Mouse (Mus musculus): ENCODE results near the gene Keap1. TPM values are rescaled to one million over a fixed set of nuclear protein-coding genes. Genes with fewer than 3 reads are reported as not detected.

Keap1 gene
- polyA plus RNA-seq, 1 experiment from 2014 or later, result 79.7 TPM

DNA sequence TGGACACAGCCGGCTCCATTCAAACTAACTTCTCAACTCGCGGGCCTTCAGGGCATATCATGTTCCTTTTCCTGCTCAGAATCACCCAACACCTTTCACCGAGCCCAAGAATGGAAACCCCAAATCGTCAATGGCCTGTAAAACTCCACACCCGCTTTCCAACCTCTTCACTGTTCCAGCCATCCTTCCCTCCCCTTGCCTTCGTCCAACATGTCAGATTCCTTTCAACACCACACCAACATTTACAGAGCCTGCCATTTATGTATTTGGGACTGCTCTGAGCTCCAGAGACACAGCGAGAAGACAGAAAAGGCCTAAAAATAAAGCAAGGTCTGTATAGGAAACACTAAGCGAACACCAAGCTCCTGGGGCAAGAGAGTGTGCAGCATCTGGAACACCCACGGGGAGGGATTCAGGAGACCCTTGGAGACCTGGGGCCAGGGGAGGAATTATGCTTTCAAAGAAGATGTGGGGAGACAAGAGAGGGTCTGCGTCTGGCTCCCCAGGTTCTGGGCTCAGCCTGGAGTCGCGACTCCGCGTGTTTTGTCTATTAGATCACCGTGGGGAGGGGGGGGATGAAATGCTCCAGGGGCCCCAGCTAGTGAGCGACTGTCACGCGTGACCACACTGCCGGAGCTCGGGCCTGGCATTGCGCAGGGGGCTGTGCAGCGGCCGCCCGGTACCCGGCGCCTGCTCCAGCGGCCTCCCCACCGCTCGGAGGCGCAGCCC is 993 bp downstream of the Keap1 start:
- Histone ChIP-seq H3K36me3 (peaks cover 38% of the 10 kb centered on the region), H3K9me3 (no peaks in the 10 kb centered on the region; the same call in 1 of the 2 replicates), H3K4me1 (peaks cover 24% of the 10 kb centered on the region), H3K27ac (peak overlapping the region; percentile 95), H3K27me3 (peaks cover 16% of the 10 kb centered on the region), H3K4me2 (replicated peaks) (peak overlapping the region; percentile 72), H3K4me3 (peak overlapping the region; percentile 78), H3K9ac (peak overlapping the region; percentile 93)
- peak; percentile 38 for ATAC-seq (ENCODE audit: low FRiP score, low read depth)
- under 1% methylated on average over 31 of the region's 31 CpGs for WGBS

DNA sequence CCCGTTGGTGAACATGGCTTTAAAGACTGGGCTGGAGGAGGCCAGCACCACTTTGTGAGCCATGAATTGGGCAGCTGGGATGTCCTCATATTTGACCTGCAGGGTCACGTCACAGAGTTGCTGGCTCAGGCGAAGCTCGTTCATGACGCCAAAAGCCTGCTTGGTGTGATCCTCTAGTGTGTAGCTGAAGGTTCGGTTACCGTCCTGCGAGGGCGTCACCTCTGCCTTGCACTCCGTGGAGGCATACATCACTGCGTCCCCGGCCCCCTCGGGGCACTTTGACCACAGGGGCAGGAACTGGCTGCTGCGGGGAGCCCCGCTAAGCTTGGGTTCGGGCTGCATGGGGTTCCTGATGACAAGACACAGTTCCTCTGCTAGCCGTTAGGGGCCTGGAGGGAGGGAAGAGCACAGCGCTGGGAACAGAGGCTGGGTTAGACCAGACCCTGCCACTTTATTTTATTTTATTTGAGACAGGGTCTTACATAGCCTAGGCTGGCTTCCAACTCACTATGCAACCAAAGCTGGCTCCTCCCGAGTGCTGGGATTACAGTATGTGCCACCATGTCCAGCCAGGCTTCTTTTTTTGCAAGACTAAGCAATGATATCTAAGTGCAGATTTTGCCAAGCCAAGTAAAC is 1.7 kb downstream of the Keap1 start:
- peak overlapping the region; percentile 72 for H3K4me2 ChIP-seq (replicated peaks)
- H3K27me3 ChIP-seq, result peaks cover 9% of the 10 kb centered on the region
- H3K36me3 ChIP-seq, result peaks cover 45% of the 10 kb centered on the region
- H3K27ac ChIP-seq, result peak overlapping the region; percentile 95
- peaks cover 24% of the 10 kb centered on the region for H3K4me1 ChIP-seq
- peak overlapping the region; percentile 93 for H3K9ac ChIP-seq
- H3K9me3 ChIP-seq, result no peaks in the 10 kb centered on the region
- peak overlapping the region; percentile 78 for H3K4me3 ChIP-seq
- ATAC-seq (ENCODE audit: low FRiP score, low read depth), result peak; percentile 34
- 23% methylated on average over 19 of the region's 19 CpGs for WGBS

DNA sequence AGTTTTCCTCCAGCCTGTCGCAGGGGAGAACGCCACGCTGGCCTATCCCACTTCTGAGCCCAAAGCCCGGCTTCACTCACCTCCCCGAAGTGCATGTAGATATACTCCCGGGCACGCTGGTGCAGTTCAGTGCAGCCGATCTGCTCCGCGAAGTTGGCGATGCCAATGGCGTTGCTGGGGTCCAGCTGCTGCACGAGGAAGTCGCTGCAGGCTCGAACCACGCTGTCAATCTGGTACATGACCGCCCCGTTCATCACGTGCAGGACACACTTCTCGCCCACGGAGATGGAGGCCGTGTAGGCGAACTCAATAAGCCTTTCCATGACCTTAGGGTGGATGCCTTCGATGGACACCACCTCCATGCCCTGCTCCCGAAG is 2.2 kb downstream of the Keap1 start:
- no peaks in the 10 kb centered on the region for H3K9me3 ChIP-seq
- peaks cover 24% of the 10 kb centered on the region for H3K4me1 ChIP-seq
- peak overlapping the region; percentile 93 for H3K9ac ChIP-seq
- peaks cover 4% of the 10 kb centered on the region for H3K27me3 ChIP-seq
- H3K27ac ChIP-seq, result peak overlapping the region; percentile 95; the same call in 1 of the 2 replicates
- peak overlapping the region; percentile 72 for H3K4me2 ChIP-seq (replicated peaks)
- ATAC-seq (ENCODE audit: low FRiP score, low read depth), result no peak
- 88% methylated on average over 25 of the region's 25 CpGs for WGBS
- peak overlapping the region; percentile 78 for H3K4me3 ChIP-seq
- H3K36me3 ChIP-seq, result peaks cover 50% of the 10 kb centered on the region

DNA sequence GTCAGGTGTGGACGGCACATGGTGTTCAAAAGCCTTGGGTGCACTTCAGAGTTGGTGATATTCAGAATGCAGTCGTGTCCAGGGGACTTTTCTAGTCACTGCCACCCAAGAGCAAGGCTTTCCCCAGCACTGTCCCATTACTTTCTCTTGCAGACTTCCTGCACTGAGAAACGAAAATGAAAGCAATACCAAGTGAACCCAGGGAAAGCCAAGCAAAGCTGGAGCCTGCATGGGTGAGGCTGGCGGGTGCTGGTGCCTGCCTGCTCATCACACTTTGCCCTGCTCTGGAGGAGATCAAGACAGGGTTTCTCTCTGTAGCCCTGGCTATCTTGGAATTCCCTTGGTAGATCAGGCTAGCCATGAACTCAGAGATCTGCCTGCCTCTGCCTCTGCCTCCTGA is 3.8 kb downstream of the Keap1 start:
- Histone ChIP-seq H3K36me3 (peaks cover 66% of the 10 kb centered on the region), H3K9me3 (no peaks in the 10 kb centered on the region), H3K27me3 (no peaks in the 10 kb centered on the region), H3K4me3 (no peak overlapping the region), H3K4me1 (peaks cover 24% of the 10 kb centered on the region), H3K9ac (no peak overlapping the region), H3K4me2 (replicated peaks) (no peak overlapping the region), H3K27ac (no peak overlapping the region)
- no peak for ATAC-seq (ENCODE audit: low FRiP score, low read depth)
- WGBS, result 84% methylated on average over 4 of the region's 4 CpGs

DNA sequence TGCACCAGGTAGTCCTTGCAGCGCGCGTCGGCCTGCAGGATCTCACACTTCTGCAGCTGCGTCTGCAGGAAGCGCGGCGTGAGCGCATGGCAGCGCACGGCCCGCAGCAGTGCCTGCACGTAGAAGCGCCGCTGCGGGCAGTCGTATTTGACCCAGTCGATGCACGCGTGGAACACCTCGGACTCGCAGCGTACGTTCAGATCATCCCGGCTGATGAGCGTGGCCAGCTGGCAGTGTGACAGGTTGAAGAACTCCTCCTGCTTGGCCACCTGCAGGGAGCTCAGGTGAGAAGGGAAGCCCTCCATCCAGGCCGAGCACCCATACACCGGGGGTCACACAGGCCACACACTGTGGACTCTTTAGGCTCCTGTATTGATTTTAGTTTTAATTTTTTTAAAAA is 5.4 kb downstream of the Keap1 start:
- 84% methylated on average over 28 of the region's 28 CpGs for WGBS
- ATAC-seq (ENCODE audit: low FRiP score, low read depth), result no peak
- H3K36me3 ChIP-seq, result peaks cover 81% of the 10 kb centered on the region

DNA sequence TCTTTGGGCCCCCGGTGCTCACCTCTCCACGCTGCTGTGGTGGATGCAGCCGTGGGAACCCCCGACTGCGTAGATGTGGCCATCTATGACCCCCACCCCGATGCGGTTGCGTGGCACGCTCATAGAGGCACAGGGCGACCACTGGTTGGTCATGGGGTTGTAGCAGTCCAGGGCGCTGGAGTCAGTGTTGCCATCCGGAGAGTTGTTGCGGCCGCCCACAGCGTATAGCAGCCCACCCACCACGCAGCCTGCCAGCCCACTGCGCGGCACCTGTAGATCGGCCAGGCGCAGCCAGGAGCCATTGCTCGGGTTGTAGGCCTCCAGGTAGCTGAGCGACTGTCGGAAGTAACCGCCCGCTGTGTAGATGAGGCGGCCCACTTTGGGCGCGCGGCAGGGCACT is 5.8 kb downstream of the Keap1 start:
- H3K27me3 ChIP-seq, result no peaks in the 10 kb centered on the region
- no peak overlapping the region for H3K4me2 ChIP-seq (replicated peaks)
- H3K27ac ChIP-seq, result no peak overlapping the region
- ATAC-seq (ENCODE audit: low FRiP score, low read depth), result no peak
- no peak overlapping the region for H3K9ac ChIP-seq
- no peaks in the 10 kb centered on the region for H3K9me3 ChIP-seq
- H3K4me3 ChIP-seq, result no peak overlapping the region
- H3K4me1 ChIP-seq, result peaks cover 19% of the 10 kb centered on the region
- peaks cover 84% of the 10 kb centered on the region for H3K36me3 ChIP-seq
- 93% methylated on average over 29 of the region's 29 CpGs for WGBS

More for the DNA sequence above, 5.4 kb downstream of the Keap1 start:
- Histone ChIP-seq H3K4me1 (peaks cover 19% of the 10 kb centered on the region), H3K27me3 (no peaks in the 10 kb centered on the region), H3K27ac (no peak overlapping the region), H3K4me3 (no peak overlapping the region), H3K9ac (no peak overlapping the region), H3K9me3 (no peaks in the 10 kb centered on the region), H3K4me2 (replicated peaks) (no peak overlapping the region)

DNA sequence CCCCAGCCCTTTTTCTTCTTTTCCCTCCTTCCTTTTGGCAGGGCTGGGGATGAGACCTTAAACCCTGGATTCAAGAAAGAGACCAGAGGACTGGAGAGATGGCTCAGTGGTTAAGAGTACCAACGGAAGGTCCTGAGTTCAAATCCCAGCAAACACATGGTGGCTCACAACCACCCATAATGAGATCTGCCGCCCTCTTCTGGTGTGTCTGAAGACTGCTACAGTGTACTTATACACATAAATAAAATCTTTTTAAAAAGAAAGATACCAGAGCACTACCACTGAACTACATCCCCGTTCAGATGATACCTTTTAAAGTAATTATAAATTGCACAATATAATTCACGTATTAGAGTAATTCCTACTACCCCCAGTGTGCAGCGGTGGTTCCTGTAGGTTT is 6.3 kb downstream of the Keap1 start:
- ATAC-seq (ENCODE audit: low FRiP score, low read depth), result no peak
- no peaks in the 10 kb centered on the region for H3K9me3 ChIP-seq
- 90% methylated on average over 5 of the region's 5 CpGs for whole genome bisulfite sequencing
- H3K4me1 ChIP-seq, result peaks cover 22% of the 10 kb centered on the region
- no peak overlapping the region for H3K27ac ChIP-seq
- no peak overlapping the region for H3K4me2 ChIP-seq (replicated peaks)
- no peak overlapping the region for H3K9ac ChIP-seq
- H3K4me3 ChIP-seq, result no peak overlapping the region
- H3K27me3 ChIP-seq, result no peaks in the 10 kb centered on the region
- peaks cover 84% of the 10 kb centered on the region for H3K36me3 ChIP-seq

DNA sequence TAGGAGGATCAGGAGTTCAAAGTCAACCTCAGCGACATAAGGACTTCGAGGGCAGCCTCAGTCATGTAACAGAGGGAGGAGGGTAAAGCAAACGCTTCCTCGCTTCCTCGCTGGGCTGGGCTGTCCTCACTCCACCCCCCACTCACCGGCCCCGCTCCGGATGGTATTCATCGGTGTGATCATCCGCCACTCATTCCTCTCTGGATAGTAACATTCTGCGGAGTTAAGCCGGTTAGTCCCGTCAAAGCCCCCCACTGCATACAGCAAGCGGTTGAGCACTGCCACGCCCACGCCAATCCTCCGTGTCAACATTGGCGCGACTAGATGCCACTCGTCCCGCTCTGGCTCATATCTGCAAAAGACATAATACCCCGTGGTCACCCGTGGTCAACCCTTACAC is 7.6 kb downstream of the Keap1 start:
- peaks cover 16% of the 10 kb centered on the region for H3K4me1 ChIP-seq
- H3K4me3 ChIP-seq, result no peak overlapping the region
- 58% methylated on average over 23 of the region's 23 CpGs for WGBS
- no peaks in the 10 kb centered on the region for H3K9me3 ChIP-seq
- peaks cover 77% of the 10 kb centered on the region for H3K36me3 ChIP-seq
- H3K4me2 ChIP-seq (replicated peaks), result no peak overlapping the region
- H3K27ac ChIP-seq, result no peak overlapping the region
- ATAC-seq (ENCODE audit: low FRiP score, low read depth), result no peak
- H3K27me3 ChIP-seq, result no peaks in the 10 kb centered on the region
- no peak overlapping the region for H3K9ac ChIP-seq

DNA sequence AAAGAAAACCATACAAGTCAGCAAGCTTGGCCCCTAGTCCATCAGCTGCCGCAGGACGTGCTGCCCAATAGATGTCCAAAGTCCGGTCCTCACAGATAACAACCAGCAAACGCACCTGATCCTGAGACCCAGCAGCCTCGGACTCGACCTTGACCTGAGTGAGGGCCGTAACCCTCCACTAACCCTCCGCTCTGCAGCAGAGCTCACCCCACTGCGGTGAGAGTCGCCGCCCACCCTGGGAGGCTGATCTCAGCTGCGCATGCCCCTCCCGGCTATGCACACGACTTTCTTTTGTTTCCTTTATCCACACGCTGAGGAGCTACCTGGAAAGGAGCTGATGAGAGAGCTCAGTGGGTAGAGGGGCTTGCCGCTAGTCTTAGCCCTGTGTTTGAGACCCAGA is 11.8 kb downstream of the Keap1 start:
- no peaks in the 10 kb centered on the region for H3K27me3 ChIP-seq
- H3K9me3 ChIP-seq, result no peaks in the 10 kb centered on the region
- peak overlapping the region; percentile 75; the same call in 1 of the 2 replicates for H3K27ac ChIP-seq
- H3K4me1 ChIP-seq, result peaks cover 17% of the 10 kb centered on the region
- whole genome bisulfite sequencing, result 17% methylated on average over 16 of the region's 16 CpGs
- peak overlapping the region; percentile 61 for H3K4me2 ChIP-seq (replicated peaks)
- peak overlapping the region; percentile 58 for H3K9ac ChIP-seq
- peaks cover 38% of the 10 kb centered on the region for H3K36me3 ChIP-seq
- peak; percentile 38; the same call in 1 of the 2 replicates for ATAC-seq (ENCODE audit: low FRiP score, low read depth)
- peak overlapping the region; percentile 31 for H3K4me3 ChIP-seq

DNA sequence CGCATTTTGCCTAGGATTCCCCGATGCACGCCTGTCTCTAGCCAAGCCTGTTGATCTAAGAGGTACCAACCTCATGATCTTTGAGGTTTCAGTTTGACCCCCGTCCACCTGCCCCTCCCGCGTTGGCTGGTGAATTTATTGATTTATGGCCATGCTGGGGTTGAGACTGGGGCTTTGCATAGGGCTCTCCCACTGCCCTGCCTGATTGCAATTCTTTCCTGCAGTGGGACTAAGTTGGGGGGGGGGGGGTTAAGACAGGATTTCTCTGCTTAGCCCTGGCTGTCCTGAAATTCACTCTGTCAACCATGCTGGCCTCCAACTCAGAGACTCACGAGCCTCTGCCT is 13.8 kb downstream of the Keap1 start:
- ATAC-seq (ENCODE audit: low FRiP score, low read depth), result no peak
- H3K4me1 ChIP-seq, result peaks cover 24% of the 10 kb centered on the region
- H3K27me3 ChIP-seq, result no peaks in the 10 kb centered on the region
- H3K9me3 ChIP-seq, result no peaks in the 10 kb centered on the region
- H3K36me3 ChIP-seq, result peaks cover 18% of the 10 kb centered on the region
- peak overlapping the region; percentile 56 for H3K9ac ChIP-seq
- peak overlapping the region; percentile 34 for H3K4me3 ChIP-seq
- no peak overlapping the region for H3K27ac ChIP-seq
- peak overlapping the region; percentile 60 for H3K4me2 ChIP-seq (replicated peaks)
- 5% methylated on average over 7 of the region's 7 CpGs for whole genome bisulfite sequencing

DNA sequence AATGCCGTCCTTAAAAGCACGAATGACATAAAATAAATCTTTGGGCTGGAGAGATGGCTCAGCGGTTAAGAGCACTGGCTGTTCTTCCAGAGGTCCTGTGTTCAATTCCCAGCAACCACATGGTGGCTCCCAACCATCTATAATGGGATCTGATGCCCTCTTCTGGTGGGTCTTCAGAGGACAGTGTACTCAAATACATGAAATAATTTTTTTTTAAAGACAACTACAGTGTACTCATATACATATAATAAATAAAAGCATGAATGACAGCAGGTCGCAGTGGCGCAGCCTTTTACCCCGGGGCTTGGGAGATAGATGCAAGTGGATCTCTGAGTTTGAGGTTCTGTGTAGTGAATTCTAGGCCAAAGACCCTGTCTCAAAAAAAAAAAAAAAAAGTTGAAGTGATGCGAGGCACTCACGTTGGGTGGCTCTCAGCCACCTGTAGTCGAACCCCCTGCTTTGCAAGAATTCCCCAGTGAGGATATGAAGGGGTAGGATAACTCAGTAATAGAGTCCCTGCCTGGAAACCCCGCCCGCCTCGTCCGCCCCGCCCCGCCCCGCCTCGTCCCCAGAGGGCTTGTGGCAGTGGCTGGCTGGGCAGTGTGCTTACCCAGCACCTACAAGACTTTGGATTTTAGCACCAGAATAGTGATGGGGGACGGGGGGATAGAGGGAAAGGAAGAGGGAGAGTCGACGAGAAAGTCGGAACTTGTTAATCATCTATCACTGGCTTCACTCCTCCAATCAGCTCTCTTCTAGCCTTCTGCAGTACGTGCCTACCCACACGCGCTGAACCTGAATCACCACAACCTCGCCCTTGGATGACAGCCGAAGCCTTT is 14.4 kb downstream of the Keap1 start:
- Histone ChIP-seq H3K9ac (peak overlapping the region; percentile 56), H3K4me2 (replicated peaks) (peak overlapping the region; percentile 60), H3K27me3 (no peaks in the 10 kb centered on the region), H3K27ac (no peak overlapping the region), H3K9me3 (no peaks in the 10 kb centered on the region), H3K36me3 (peaks cover 12% of the 10 kb centered on the region), H3K4me1 (peaks cover 24% of the 10 kb centered on the region), H3K4me3 (peak overlapping the region; percentile 34)
- WGBS, result 18% methylated on average over 26 of the region's 26 CpGs
- no peak for ATAC-seq (ENCODE audit: low FRiP score, low read depth)

DNA sequence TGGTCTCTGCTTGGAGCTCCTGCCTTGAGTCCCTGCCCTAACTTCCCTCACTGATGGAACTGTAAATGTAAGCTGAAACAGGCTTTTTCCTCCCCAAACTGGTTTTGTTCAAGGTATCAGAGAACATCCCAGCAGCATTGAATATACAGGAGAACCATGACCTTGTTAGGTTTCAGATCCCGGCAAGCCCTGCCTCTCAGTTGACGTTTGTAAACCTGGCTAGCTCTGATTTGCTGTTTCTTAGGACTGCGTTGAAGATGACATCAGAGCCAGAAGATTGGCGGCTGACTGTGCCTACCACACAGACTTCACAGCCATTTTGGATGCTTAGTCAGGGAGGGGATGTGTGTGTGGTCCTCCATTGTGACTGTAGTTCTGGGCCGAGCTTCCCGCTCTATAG is 15.3 kb downstream of the Keap1 start:
- Histone ChIP-seq H3K36me3 (peaks cover 3% of the 10 kb centered on the region; the same call in 1 of the 2 replicates), H3K27me3 (no peaks in the 10 kb centered on the region), H3K9me3 (no peaks in the 10 kb centered on the region), H3K4me1 (peaks cover 24% of the 10 kb centered on the region), H3K4me3 (no peak overlapping the region), H3K4me2 (replicated peaks) (no peak overlapping the region), H3K9ac (no peak overlapping the region), H3K27ac (no peak overlapping the region)
- 93% methylated on average over 6 of the region's 6 CpGs for WGBS
- ATAC-seq (ENCODE audit: low FRiP score, low read depth), result no peak
